Mouse (Mus musculus): ENCODE results near the gene Mylk4. TPM values are rescaled to one million over a fixed set of nuclear protein-coding genes. Genes with fewer than 3 reads are reported as not detected.

Mylk4 gene
- polyA plus RNA-seq, 1 experiment from 2014 or later = 3.0 TPM

GRCm38 (mm10) chr13:32752066-32752657 is 31.6 kb downstream of the Mylk4 start:
- 20% methylated on average over 4 of the region's 4 CpGs for WGBS
- H3K36me3 ChIP-seq (ENCODE audit: control insufficient read depth, insufficient read depth, low read length) = no peaks in the 10 kb centered on the region
- ATAC-seq (ENCODE audit: insufficient read depth, low FRiP score) = no peak
- H3K4me2 ChIP-seq (ENCODE audit: low read depth, low read length) = no peak overlapping the region
- no peaks in the 10 kb centered on the region for H3K4me1 ChIP-seq (ENCODE audit: control insufficient read depth, insufficient read depth, low read length)
- no peak overlapping the region for H3K27ac ChIP-seq (ENCODE audit: low read length)
- no peaks in the 10 kb centered on the region for H3K27me3 ChIP-seq (ENCODE audit: control insufficient read depth, insufficient read depth, low read length)
- no peaks in the 10 kb centered on the region for H3K9me3 ChIP-seq (replicated peaks; ENCODE audit: control insufficient read depth, low read length)
- no peak overlapping the region for H3K4me3 ChIP-seq (replicated peaks; ENCODE audit: low read length)
- H3K9ac ChIP-seq (ENCODE audit: low read length) = no peak overlapping the region

GRCm38 (mm10) chr13:32750507-32750906 is 33.2 kb downstream of the Mylk4 start:
- H3K27me3 ChIP-seq (ENCODE audit: control insufficient read depth, insufficient read depth, low read length) = no peaks in the 10 kb centered on the region
- H3K9ac ChIP-seq (ENCODE audit: low read length) = no peak overlapping the region
- 85% methylated on average over 1 of the region's 1 CpGs for WGBS
- no peaks in the 10 kb centered on the region for H3K4me1 ChIP-seq (ENCODE audit: control insufficient read depth, insufficient read depth, low read length)
- ATAC-seq (ENCODE audit: insufficient read depth, low FRiP score) = no peak
- no peak overlapping the region for H3K27ac ChIP-seq (ENCODE audit: low read length)
- no peaks in the 10 kb centered on the region for H3K36me3 ChIP-seq (ENCODE audit: control insufficient read depth, insufficient read depth, low read length)
- H3K9me3 ChIP-seq (replicated peaks; ENCODE audit: control insufficient read depth, low read length) = no peaks in the 10 kb centered on the region
- no peak overlapping the region for H3K4me3 ChIP-seq (replicated peaks; ENCODE audit: low read length)
- no peak overlapping the region for H3K4me2 ChIP-seq (ENCODE audit: low read depth, low read length)

GRCm38 (mm10) chr13:32748421-32748820 is 35.3 kb downstream of the Mylk4 start:
- ATAC-seq (ENCODE audit: insufficient read depth, low FRiP score) = no peak
- Histone ChIP-seq H3K9me3 (replicated peaks; ENCODE audit: control insufficient read depth, low read length) (no peaks in the 10 kb centered on the region), H3K4me3 (replicated peaks; ENCODE audit: low read length) (no peak overlapping the region), H3K27ac (ENCODE audit: low read length) (no peak overlapping the region), H3K27me3 (ENCODE audit: control insufficient read depth, insufficient read depth, low read length) (no peaks in the 10 kb centered on the region), H3K4me2 (ENCODE audit: low read depth, low read length) (no peak overlapping the region), H3K9ac (ENCODE audit: low read length) (no peak overlapping the region), H3K4me1 (ENCODE audit: control insufficient read depth, insufficient read depth, low read length) (no peaks in the 10 kb centered on the region), H3K36me3 (ENCODE audit: control insufficient read depth, insufficient read depth, low read length) (no peaks in the 10 kb centered on the region)
- WGBS = 50% methylated on average over 2 of the region's 2 CpGs

GRCm38 (mm10) chr13:32741161-32741560 is 42.6 kb downstream of the Mylk4 start:
- no peak overlapping the region for H3K4me2 ChIP-seq (ENCODE audit: low read depth, low read length)
- no peaks in the 10 kb centered on the region for H3K36me3 ChIP-seq (ENCODE audit: control insufficient read depth, insufficient read depth, low read length)
- no peak overlapping the region for H3K27ac ChIP-seq (ENCODE audit: low read length)
- H3K4me3 ChIP-seq (replicated peaks; ENCODE audit: low read length) = no peak overlapping the region
- WGBS = 39% methylated on average over 7 of the region's 7 CpGs
- no peak for ATAC-seq (ENCODE audit: insufficient read depth, low FRiP score)
- H3K9ac ChIP-seq (ENCODE audit: low read length) = no peak overlapping the region
- H3K4me1 ChIP-seq (ENCODE audit: control insufficient read depth, insufficient read depth, low read length) = no peaks in the 10 kb centered on the region
- H3K9me3 ChIP-seq (replicated peaks; ENCODE audit: control insufficient read depth, low read length) = no peaks in the 10 kb centered on the region
- no peaks in the 10 kb centered on the region for H3K27me3 ChIP-seq (ENCODE audit: control insufficient read depth, insufficient read depth, low read length)

GRCm38 (mm10) chr13:32731283-32731682 is 52.5 kb downstream of the Mylk4 start:
- ATAC-seq (ENCODE audit: insufficient read depth, low FRiP score) = no peak
- Histone ChIP-seq H3K27me3 (ENCODE audit: control insufficient read depth, insufficient read depth, low read length) (no peaks in the 10 kb centered on the region; the same call in 1 of the 2 replicates), H3K4me2 (ENCODE audit: low read depth, low read length) (no peak overlapping the region), H3K4me3 (replicated peaks; ENCODE audit: low read length) (no peak overlapping the region), H3K27ac (ENCODE audit: low read length) (no peak overlapping the region), H3K9me3 (replicated peaks; ENCODE audit: control insufficient read depth, low read length) (no peaks in the 10 kb centered on the region), H3K4me1 (ENCODE audit: control insufficient read depth, insufficient read depth, low read length) (no peaks in the 10 kb centered on the region), H3K9ac (ENCODE audit: low read length) (no peak overlapping the region), H3K36me3 (ENCODE audit: control insufficient read depth, insufficient read depth, low read length) (no peaks in the 10 kb centered on the region)

- H3K4me2 ChIP-seq (ENCODE audit: low read depth, low read length) = no peak overlapping the region
- 87% methylated on average over 5 of the region's 5 CpGs for WGBS
- ATAC-seq (ENCODE audit: insufficient read depth, low FRiP score) = no peak
Measured at GRCm38 (mm10) chr13:32724606-32725005, 59.1 kb downstream of the Mylk4 start.

GRCm38 (mm10) chr13:32721717-32722116 is 62.0 kb downstream of the Mylk4 start:
- H3K27ac ChIP-seq (ENCODE audit: low read length) = no peak overlapping the region
- 83% methylated on average over 4 of the region's 4 CpGs for WGBS
- no peak overlapping the region for H3K9ac ChIP-seq (ENCODE audit: low read length)
- H3K4me1 ChIP-seq (ENCODE audit: control insufficient read depth, insufficient read depth, low read length) = no peaks in the 10 kb centered on the region
- H3K36me3 ChIP-seq (ENCODE audit: control insufficient read depth, insufficient read depth, low read length) = no peaks in the 10 kb centered on the region
- H3K9me3 ChIP-seq (replicated peaks; ENCODE audit: control insufficient read depth, low read length) = no peaks in the 10 kb centered on the region
- no peak overlapping the region for H3K4me3 ChIP-seq (replicated peaks; ENCODE audit: low read length)
- ATAC-seq (ENCODE audit: insufficient read depth, low FRiP score) = no peak
- no peak overlapping the region for H3K4me2 ChIP-seq (ENCODE audit: low read depth, low read length)
- no peaks in the 10 kb centered on the region for H3K27me3 ChIP-seq (ENCODE audit: control insufficient read depth, insufficient read depth, low read length)

More at GRCm38 (mm10) chr13:32724606-32725005, 59.1 kb downstream of the Mylk4 start:
- Histone ChIP-seq H3K4me1 (ENCODE audit: control insufficient read depth, insufficient read depth, low read length) (no peaks in the 10 kb centered on the region), H3K27me3 (ENCODE audit: control insufficient read depth, insufficient read depth, low read length) (no peaks in the 10 kb centered on the region), H3K9me3 (replicated peaks; ENCODE audit: control insufficient read depth, low read length) (no peaks in the 10 kb centered on the region), H3K36me3 (ENCODE audit: control insufficient read depth, insufficient read depth, low read length) (no peaks in the 10 kb centered on the region), H3K4me3 (replicated peaks; ENCODE audit: low read length) (no peak overlapping the region), H3K9ac (ENCODE audit: low read length) (no peak overlapping the region), H3K27ac (ENCODE audit: low read length) (no peak overlapping the region)

GRCm38 (mm10) chr13:32719284-32719683 is 64.5 kb downstream of the Mylk4 start:
- H3K27me3 ChIP-seq (ENCODE audit: control insufficient read depth, insufficient read depth, low read length) = no peaks in the 10 kb centered on the region
- no peak overlapping the region for H3K4me2 ChIP-seq (ENCODE audit: low read depth, low read length)
- ATAC-seq (ENCODE audit: insufficient read depth, low FRiP score) = no peak
- H3K9ac ChIP-seq (ENCODE audit: low read length) = no peak overlapping the region
- H3K4me1 ChIP-seq (ENCODE audit: control insufficient read depth, insufficient read depth, low read length) = no peaks in the 10 kb centered on the region
- no peaks in the 10 kb centered on the region for H3K36me3 ChIP-seq (ENCODE audit: control insufficient read depth, insufficient read depth, low read length)
- H3K27ac ChIP-seq (ENCODE audit: low read length) = no peak overlapping the region
- no peaks in the 10 kb centered on the region for H3K9me3 ChIP-seq (replicated peaks; ENCODE audit: control insufficient read depth, low read length)
- H3K4me3 ChIP-seq (replicated peaks; ENCODE audit: low read length) = no peak overlapping the region
- 39% methylated on average over 3 of the region's 3 CpGs for WGBS

- 66% methylated on average over 5 of the region's 5 CpGs for WGBS
- no peaks in the 10 kb centered on the region for H3K36me3 ChIP-seq (ENCODE audit: control insufficient read depth, insufficient read depth, low read length)
- no peaks in the 10 kb centered on the region for H3K9me3 ChIP-seq (replicated peaks; ENCODE audit: control insufficient read depth, low read length)
- H3K27ac ChIP-seq (ENCODE audit: low read length) = no peak overlapping the region
- ATAC-seq (ENCODE audit: insufficient read depth, low FRiP score) = no peak
- H3K4me1 ChIP-seq (ENCODE audit: control insufficient read depth, insufficient read depth, low read length) = no peaks in the 10 kb centered on the region
- H3K27me3 ChIP-seq (ENCODE audit: control insufficient read depth, insufficient read depth, low read length) = no peaks in the 10 kb centered on the region
- H3K4me3 ChIP-seq (replicated peaks; ENCODE audit: low read length) = no peak overlapping the region
- H3K4me2 ChIP-seq (ENCODE audit: low read depth, low read length) = no peak overlapping the region
- H3K9ac ChIP-seq (ENCODE audit: low read length) = no peak overlapping the region
Measured at GRCm38 (mm10) chr13:32717709-32718108, 66.0 kb downstream of the Mylk4 start.

Measured in stomach, embryonic 16.5 days (tissue).